Mouse (Mus musculus) adrenal gland, postnatal 10 days (tissue): Measurements from ENCODE around the gene Gfra4. TPM values are rescaled to one million over a fixed set of nuclear protein-coding genes. Genes with fewer than 3 reads are reported as not detected.
"Not testable (repeated sequence)": the region's sequence is repeated elsewhere in the genome, so short reads cannot be mapped to it uniquely, and the experiment has no call there.

Experiments
- DNase-seq: peaks from one replicate; pipeline ENCODE4 v3.0.0; 2021; ENCODE audit warnings: mixed read lengths
- total RNA-seq, 2 experiments: library from RNA; stranded (reverse); gene quantifications; 2 replicates each; pipeline ENCODE4 v1.2.3; 2021

The Gfra4 gene
- total RNA-seq, 2 experiments from 2014 or later = 8.5 to 15.1 TPM

DNA sequence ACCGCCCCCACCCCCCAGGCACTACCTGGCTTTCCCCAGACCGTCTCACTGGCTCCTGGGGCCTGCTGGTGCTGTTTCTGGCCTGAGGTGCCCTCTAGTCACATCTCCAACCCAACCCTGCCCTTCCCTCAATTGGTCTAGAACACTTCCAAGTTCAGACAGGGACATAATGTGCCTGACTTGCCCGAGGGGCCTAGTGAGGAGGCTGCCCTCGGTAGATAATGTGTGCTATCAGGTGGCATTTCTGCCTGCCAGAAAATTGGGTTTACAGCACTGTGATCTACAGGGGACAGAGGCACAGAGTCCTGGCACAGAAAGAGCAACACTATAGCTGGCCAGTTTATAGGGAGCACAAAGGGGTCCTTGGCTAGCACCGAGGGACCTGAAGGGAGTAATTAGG is 9.2 kb upstream of the Gfra4 start:
- DNase-seq = no peak

GRCm38 (mm10) chr2:131046025-131046424 is 3.1 kb upstream of the Gfra4 start:
- DNase-seq = no peak

- no peak for DNase-seq
Observed at GRCm38 (mm10) chr2:131044989-131045720, 2.3 kb upstream of the Gfra4 start.

GRCm38 (mm10) chr2:131044354-131044852 is 1.5 kb upstream of the Gfra4 start:
- DNase-seq = no peak

DNA sequence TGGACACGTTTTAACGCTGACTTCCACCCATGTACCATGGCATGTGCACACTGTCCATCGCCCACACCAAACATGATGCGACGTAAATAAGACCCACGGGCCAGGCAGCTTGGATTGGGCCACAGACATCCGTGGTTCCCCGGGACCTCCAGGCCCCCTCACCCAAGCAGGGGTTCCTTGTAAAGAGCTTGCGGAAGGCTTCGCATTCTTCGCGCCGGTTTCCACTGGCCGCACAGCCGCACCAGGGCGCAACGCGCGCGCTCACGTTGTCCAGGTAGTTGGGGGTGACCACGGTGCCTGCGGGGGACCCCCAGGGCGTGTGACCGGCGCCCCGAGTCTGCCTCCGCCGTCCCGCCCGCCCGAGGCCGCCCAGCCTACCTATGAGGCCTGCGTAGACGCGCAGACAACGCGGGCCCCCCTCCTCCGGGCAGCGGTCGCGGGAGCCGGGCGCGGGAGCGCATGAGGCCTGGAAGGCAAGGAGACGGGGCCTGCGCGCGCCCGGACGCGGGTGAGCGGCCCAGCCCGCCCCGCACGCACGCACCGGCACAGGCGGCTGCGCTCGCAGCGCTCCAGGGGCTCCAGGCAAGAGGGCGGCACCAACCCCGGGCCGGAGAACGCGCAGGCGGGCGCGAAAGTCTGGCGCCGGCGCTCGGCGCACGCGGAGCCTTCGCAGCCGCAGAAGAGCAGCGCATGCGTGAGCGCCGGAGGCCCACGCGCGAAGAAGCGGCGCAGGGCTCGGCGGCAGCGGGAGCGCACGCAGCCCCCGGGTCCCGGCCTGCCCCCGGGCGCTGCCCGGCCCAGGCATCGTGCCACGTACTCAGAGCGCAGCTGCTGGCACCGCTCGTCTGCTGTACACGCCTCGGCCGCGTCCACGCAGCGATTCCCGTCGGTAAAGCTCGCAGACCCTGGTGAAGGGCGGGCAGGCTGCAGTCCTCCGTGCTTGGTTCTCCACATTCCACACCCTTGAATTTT is 1.7 kb downstream of the Gfra4 start:
- peak; percentile 55 for DNase-seq

GRCm38 (mm10) chr2:131038675-131039074 is 4.2 kb downstream of the Gfra4 start:
- DNase-seq = no peak

- no peak for DNase-seq
Observed at GRCm38 (mm10) chr2:131038197-131038596, 4.7 kb downstream of the Gfra4 start.

GRCm38 (mm10) chr2:131037226-131037990 is 5.5 kb downstream of the Gfra4 start:
- peak; percentile 49 for DNase-seq

DNA sequence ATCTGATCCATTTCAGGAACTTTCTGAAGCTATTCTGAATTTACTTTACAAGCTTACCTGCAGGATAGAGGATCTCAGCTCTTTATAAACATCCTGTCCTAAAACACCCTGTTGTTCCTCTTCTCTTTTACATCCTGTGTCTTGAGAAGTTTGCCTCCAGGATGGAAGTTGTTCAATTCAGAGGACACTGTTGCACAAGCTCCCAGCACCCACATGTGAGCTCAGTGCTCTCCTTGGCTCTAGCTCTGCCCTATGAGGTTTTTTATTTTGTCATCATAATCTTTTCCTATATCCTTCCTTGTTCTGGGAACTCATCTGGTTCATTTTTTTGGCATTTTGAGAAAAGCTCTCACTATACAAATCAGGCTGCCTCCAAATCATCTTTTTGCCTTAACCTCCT is 6.1 kb downstream of the Gfra4 start:
- no peak for DNase-seq

DNA sequence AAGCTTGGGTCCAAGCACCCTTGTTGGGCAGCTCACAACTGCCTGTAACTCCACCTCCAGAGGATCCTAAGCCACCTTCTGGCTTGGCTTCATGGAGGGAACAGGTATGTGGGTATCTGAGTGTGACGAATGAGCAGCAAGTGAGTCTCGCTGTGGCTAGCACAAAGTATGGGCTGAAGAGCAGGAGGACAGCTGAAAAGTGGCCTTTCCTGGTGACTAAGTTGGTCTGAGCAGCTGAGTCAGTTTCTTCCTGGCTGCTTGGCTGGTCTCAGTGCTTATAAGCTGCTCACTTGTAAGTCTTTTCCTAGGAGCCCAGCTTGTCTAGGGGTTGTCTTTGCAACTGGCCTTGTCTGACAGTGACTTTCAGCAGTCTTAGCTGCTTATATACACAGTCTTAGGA is 6.5 kb downstream of the Gfra4 start:
- DNase-seq = no peak

- not testable (repeated sequence) for DNase-seq
Observed at GRCm38 (mm10) chr2:131031406-131031805, 11.5 kb downstream of the Gfra4 start.

GRCm38 (mm10) chr2:131030998-131031397 is 11.9 kb downstream of the Gfra4 start:
- DNase-seq = no peak

GRCm38 (mm10) chr2:131030561-131030960 is 12.3 kb downstream of the Gfra4 start:
- DNase-seq = no peak

DNA sequence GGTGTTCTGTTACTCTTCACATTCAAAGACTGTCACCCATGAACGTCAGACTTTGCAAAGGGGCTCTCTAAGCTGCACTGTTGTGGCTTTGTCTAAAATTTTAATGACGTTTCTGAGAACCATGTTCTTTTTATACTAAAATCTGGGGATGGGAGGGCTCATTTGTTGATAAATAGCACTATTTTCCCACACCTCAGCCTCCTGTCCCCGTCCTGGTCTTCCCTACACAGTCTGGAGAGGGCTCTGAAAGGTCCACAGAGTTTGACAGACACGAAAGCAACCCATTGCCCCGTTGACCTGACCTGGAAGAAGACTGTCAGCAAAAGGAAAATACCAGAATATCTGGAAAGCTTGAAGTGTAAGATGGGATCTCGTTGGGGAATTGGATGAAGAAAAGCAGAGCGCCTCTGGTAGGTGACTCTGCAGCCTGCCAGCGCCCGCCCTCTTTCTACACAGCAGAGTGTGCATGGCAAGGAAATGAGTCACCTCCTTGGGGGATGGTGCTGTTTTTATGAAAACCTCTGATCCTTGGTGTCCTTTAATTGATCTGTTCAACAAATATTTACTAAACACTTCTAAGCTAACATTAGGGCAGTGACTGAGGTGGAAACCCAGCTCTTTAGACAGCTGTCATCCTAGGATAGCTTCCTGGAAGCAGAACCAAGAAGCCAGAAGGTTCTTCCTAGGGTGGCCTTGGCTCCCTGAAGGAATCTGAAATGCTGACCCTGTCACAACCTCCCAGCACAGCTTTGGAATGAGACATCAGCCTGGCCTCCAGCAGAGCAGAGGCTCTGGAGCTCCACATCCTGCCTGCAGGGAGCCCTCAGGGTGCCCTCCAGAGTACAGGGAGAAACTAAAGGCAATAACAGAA is 13.6 kb downstream of the Gfra4 start:
- DNase-seq = peak; percentile 46

- DNase-seq = no peak
Observed at GRCm38 (mm10) chr2:131026941-131027340, 15.9 kb downstream of the Gfra4 start.

GRCm38 (mm10) chr2:131025230-131025629 is 17.7 kb downstream of the Gfra4 start:
- no peak for DNase-seq

GRCm38 (mm10) chr2:131010566-131010965 is 32.3 kb downstream of the Gfra4 start:
- no peak for DNase-seq

DNA sequence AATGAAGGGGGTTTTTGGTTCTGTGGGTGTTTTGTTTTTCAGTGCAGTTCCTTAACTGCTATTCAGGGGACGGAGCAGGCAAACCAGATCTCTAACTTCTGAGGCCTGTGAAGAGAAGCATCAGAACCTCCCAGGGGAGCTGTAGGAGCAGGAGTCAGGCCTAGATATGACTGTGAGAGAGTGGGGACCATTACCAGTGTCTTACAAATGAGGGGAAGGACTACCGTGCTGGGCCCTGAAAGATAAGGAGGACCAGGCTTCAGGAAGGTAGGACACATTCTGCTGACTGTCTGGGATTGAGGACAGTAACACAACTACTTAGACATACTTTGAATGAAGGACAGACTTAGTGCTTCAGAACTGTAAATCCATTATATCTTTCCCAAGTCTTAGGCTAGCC is 33.8 kb downstream of the Gfra4 start:
- no peak for DNase-seq

DNA sequence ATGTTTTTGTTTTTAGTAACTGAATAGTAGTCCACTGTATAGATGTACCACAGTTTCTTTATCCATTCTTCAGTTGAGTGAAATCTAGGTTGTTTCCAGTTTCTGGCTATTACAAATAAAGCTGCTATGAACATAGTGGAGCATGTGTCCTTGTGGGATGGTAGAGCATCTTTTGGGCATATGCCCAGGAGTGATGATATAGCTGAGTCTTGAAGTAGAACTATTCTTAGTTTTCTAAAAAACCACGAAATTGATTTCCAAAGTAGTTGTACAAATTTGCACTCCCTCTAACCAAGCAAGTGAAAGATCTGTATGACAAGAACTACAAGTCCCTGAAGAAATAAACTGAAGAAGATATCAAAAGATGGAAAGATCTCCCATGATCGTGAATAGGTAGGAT is 50.1 kb downstream of the Gfra4 start:
- no peak for DNase-seq
